Mouse (Mus musculus): ENCODE measurements around the gene Pacs1.

DNA sequence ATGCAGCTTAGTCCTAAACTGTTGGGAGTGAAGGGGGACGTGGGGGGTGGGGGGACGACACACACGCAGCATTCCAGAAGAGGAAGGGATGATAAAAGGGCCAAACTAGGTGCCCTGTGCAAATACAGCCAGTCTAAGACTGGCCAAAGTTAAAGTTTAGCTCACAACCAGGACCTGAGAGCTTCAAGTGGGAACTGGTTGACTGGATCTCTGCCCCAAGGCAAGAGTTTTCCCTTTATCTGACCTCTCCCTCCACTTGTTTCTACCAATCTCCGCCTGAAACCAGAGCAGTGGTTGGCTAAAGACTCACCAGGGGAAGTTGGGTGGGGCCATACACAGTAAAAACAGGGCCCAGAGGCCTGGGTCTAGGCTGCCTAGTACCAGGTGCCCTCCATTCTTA is 164.2 kb downstream of the Pacs1 start:
- TF ChIP-seq CTCF (IDR thresholded peaks at IDR 0.05; ENCODE audit: low read depth) (no peak), EP300 (IDR thresholded peaks at IDR 0.05; ENCODE audit: low read depth) (no peak)
